Mouse (Mus musculus): Measurements from ENCODE around the gene Dazap1.

Dazap1 gene

GRCm38 (mm10) chr10:80271186-80271843, 10.0 kb downstream of the Dazap1 start:
- no peak for DNase-seq (ENCODE audit: low spot score)

GRCm38 (mm10) chr10:80271870-80272585, 10.7 kb downstream of the Dazap1 start:
- no peak for DNase-seq (ENCODE audit: low spot score)

- DNase-seq (ENCODE audit: low spot score), result no peak
Observed at GRCm38 (mm10) chr10:80273847-80274246, 12.6 kb downstream of the Dazap1 start.

GRCm38 (mm10) chr10:80276238-80276637, 15.0 kb downstream of the Dazap1 start:
- no peak for DNase-seq (ENCODE audit: low spot score)

- no peak for DNase-seq (ENCODE audit: low spot score)
Observed at GRCm38 (mm10) chr10:80278390-80278789, 17.1 kb downstream of the Dazap1 start.

- DNase-seq (ENCODE audit: low spot score), result no peak
Observed at GRCm38 (mm10) chr10:80279273-80279672, 18.0 kb downstream of the Dazap1 start.

GRCm38 (mm10) chr10:80281304-80281703, 20.0 kb downstream of the Dazap1 start:
- DNase-seq (ENCODE audit: low spot score), result no peak

GRCm38 (mm10) chr10:80281921-80282371, 20.7 kb downstream of the Dazap1 start:
- DNase-seq (ENCODE audit: low spot score), result no peak

GRCm38 (mm10) chr10:80282481-80283441, 21.5 kb downstream of the Dazap1 start:
- no peak for DNase-seq (ENCODE audit: low spot score)

- no peak for DNase-seq (ENCODE audit: low spot score)
Observed at GRCm38 (mm10) chr10:80285222-80286070, 24.2 kb downstream of the Dazap1 start.

GRCm38 (mm10) chr10:80288097-80288496, 26.8 kb downstream of the Dazap1 start:
- no peak for DNase-seq (ENCODE audit: low spot score)

GRCm38 (mm10) chr10:80288657-80289056, 27.4 kb downstream of the Dazap1 start:
- DNase-seq (ENCODE audit: low spot score), result no peak

GRCm38 (mm10) chr10:80292251-80293146, 31.2 kb downstream of the Dazap1 start, which contains the start of gene Rps15:
Gene Rps15 (plus strand): TSS chr10:80292453.
- DNase-seq (ENCODE audit: low spot score), result peak; percentile 62

GRCm38 (mm10) chr10:80293325-80293724, 32.0 kb downstream of the Dazap1 start:
- DNase-seq (ENCODE audit: low spot score), result no peak

GRCm38 (mm10) chr10:80294311-80294710, 33.0 kb downstream of the Dazap1 start:
- no peak for DNase-seq (ENCODE audit: low spot score)

GRCm38 (mm10) chr10:80294788-80295303, 33.6 kb downstream of the Dazap1 start:
- DNase-seq (ENCODE audit: low spot score), result no peak

GRCm38 (mm10) chr10:80295618-80296425, 34.5 kb downstream of the Dazap1 start, which contains the start of gene Apc2:
Gene Apc2 (plus strand): TSS chr10:80295977.
- DNase-seq (ENCODE audit: low spot score), result peak; percentile 69

- DNase-seq (ENCODE audit: low spot score), result no peak
Observed at GRCm38 (mm10) chr10:80296824-80297223, 35.5 kb downstream of the Dazap1 start.

- DNase-seq (ENCODE audit: low spot score), result no peak
Observed at GRCm38 (mm10) chr10:80297526-80298133, 36.3 kb downstream of the Dazap1 start.

Data from layer of hippocampus, adult 9-10 months (tissue).